Mouse (Mus musculus): ENCODE results near the gene Txnrd1.

The Txnrd1 gene

GRCm38 (mm10) chr10:82818661-82819060, 15.1 kb upstream of the Txnrd1 start:
- no peak for DNase-seq

- DNase-seq: no peak
Observed at GRCm38 (mm10) chr10:82823108-82823778, 10.5 kb upstream of the Txnrd1 start.

- no peak for DNase-seq
Observed at GRCm38 (mm10) chr10:82823779-82824177, 10.0 kb upstream of the Txnrd1 start.

- no peak for DNase-seq
Observed at GRCm38 (mm10) chr10:82824541-82824940, 9.2 kb upstream of the Txnrd1 start.

- no peak for DNase-seq
Observed at GRCm38 (mm10) chr10:82826516-82826915, 7.2 kb upstream of the Txnrd1 start.

GRCm38 (mm10) chr10:82835898-82836297, 2.1 kb downstream of the Txnrd1 start:
- DNase-seq: no peak

- no peak for DNase-seq
Observed at GRCm38 (mm10) chr10:82838390-82838789, 4.6 kb downstream of the Txnrd1 start.

GRCm38 (mm10) chr10:82844090-82844489, 10.3 kb downstream of the Txnrd1 start:
- DNase-seq: no peak

GRCm38 (mm10) chr10:82844731-82845130, 11.0 kb downstream of the Txnrd1 start:
- DNase-seq: no peak

GRCm38 (mm10) chr10:82847821-82848459, 14.2 kb downstream of the Txnrd1 start:
- no peak for DNase-seq

- no peak for DNase-seq
Observed at GRCm38 (mm10) chr10:82849686-82850353, 16.1 kb downstream of the Txnrd1 start.

- no peak for DNase-seq
Observed at GRCm38 (mm10) chr10:82850354-82850752, 16.6 kb downstream of the Txnrd1 start.

GRCm38 (mm10) chr10:82851751-82852150, 18.0 kb downstream of the Txnrd1 start:
- DNase-seq: no peak

GRCm38 (mm10) chr10:82858032-82858680, 24.4 kb downstream of the Txnrd1 start:
- DNase-seq: no peak

- DNase-seq: peak; percentile 89
Observed at GRCm38 (mm10) chr10:82858691-82859532, 25.2 kb downstream of the Txnrd1 start.

- peak; percentile 20 for DNase-seq
Observed at GRCm38 (mm10) chr10:82859533-82859915, 25.8 kb downstream of the Txnrd1 start.

GRCm38 (mm10) chr10:82860181-82860928, 26.6 kb downstream of the Txnrd1 start:
- peak; percentile 75 for DNase-seq

GRCm38 (mm10) chr10:82860929-82861315, 27.2 kb downstream of the Txnrd1 start:
- DNase-seq: no peak

GRCm38 (mm10) chr10:82863106-82863680, 29.4 kb downstream of the Txnrd1 start:
- no peak for DNase-seq

GRCm38 (mm10) chr10:82863827-82864226, 30.1 kb downstream of the Txnrd1 start:
- no peak for DNase-seq

GRCm38 (mm10) chr10:82866356-82866755, 32.6 kb downstream of the Txnrd1 start, which contains the start of gene Eid3:
Gene Eid3 (plus strand): TSS chr10:82866626.
- no peak for DNase-seq
